Mouse (Mus musculus) T-helper 2 cell (primary cell): ENCODE data around the gene Tsx.

ENCODE experiments used
- in situ Hi-C: fragments of 300-600 bp; cut with MboI, MseI; formaldehyde crosslinking; loops from one replicate; pipeline ENCODE4 v1.15.1; 2025; ENCODE audit warnings: high pct_unique_total_duplicates

Tsx gene

DNA sequence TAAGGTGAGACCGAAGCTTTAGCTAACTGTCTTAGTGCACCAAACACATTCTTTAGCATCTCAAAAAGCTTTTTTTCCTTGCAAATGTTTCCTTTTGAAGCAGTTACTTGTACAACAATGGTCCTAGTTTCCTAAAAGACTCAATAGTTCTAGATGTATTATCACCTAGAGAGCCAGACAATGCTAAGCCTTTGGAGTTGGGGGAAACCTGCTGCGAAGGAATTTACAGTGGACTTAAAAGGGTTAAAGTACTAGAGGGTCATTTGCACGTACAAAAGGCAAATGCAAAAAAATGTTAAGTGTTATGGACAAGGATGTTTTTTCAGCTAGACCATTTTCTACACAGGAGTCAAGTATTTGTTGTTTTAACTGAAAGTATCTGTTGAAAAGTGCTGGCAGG is 58.1 kb downstream of the Tsx start:
- in situ Hi-C loops: loop anchor here (10.0 kb wide), 2 partner anchors 462 to 852 kb away; no protein-coding TSS in a partner anchor
